Comparison of ENCODE assay signal across 14 mouse cellular contexts in genomic region chr9:30521556-30522240, GRCm38 (mm10).
DNase-seq lines count a peak whose midpoint lies in the region; ATAC-seq and TF ChIP-seq lines count a peak whose summit lies in the region.
"Had no signal": no experiment of that assay in that cellular context is flagged by ENCODE, and none has a peak within 500 bp of the region (broad histone marks: within the 10 kb centered on the region; RNA-seq: fewer than 3 reads in every experiment).

No protein-coding gene starts in this region.

- no peaks in the 10 kb centered on the region for H3K27me3 ChIP-seq in midbrain, postnatal 0 days (ENCODE audit: insufficient read depth, low read length)
- no peaks in the 10 kb centered on the region for H3K27me3 ChIP-seq in midbrain, embryonic 14.5 days (ENCODE audit: control insufficient read depth, insufficient read depth, low read length)
- no peaks in the 10 kb centered on the region for H3K27me3 ChIP-seq in limb, embryonic 10.5 days (ENCODE audit: low read depth, poor library complexity, severe bottlenecking)
- H3K27me3 ChIP-seq: forebrain, embryonic 15.5 days; lung, embryonic 15.5 days; stomach, embryonic 15.5 days had no signal

- peak; percentile 77 for DNase-seq in heart, adult 11 months
- DNase-seq in heart, postnatal 10 days: no peak
- DNase-seq in midbrain, postnatal 0 days (ENCODE audit: low spot score): no peak
- DNase-seq in midbrain, embryonic 14.5 days: no peak
- DNase-seq in limb, embryonic 10.5 days (ENCODE audit: low spot score): no peak
- no peak for DNase-seq in right cerebral cortex, adult 18-20 months
- DNase-seq in urinary bladder, postnatal 14 days (ENCODE audit: low spot score): no peak
- DNase-seq: kidney, adult 8-10 months; kidney, postnatal 36 days; spleen, adult 18-20 months had no signal

- no peak overlapping the region for H3K4me3 ChIP-seq in midbrain, postnatal 0 days (ENCODE audit: low read depth, low read length)
- no peak overlapping the region for H3K4me3 ChIP-seq in midbrain, embryonic 14.5 days (replicated peaks; ENCODE audit: low read depth, low read length)
- H3K4me3 ChIP-seq in limb, embryonic 10.5 days: no peak overlapping the region
- H3K4me3 ChIP-seq: forebrain, embryonic 15.5 days; lung, embryonic 15.5 days; stomach, embryonic 15.5 days had no signal

- no peaks in the 10 kb centered on the region for H3K9me3 ChIP-seq in midbrain, postnatal 0 days (ENCODE audit: low read length)
- no peaks in the 10 kb centered on the region for H3K9me3 ChIP-seq in midbrain, embryonic 14.5 days (ENCODE audit: control insufficient read depth, low read length)
- no peaks in the 10 kb centered on the region for H3K9me3 ChIP-seq in limb, embryonic 10.5 days (replicated peaks)
- H3K9me3 ChIP-seq: forebrain, embryonic 15.5 days; lung, embryonic 15.5 days; stomach, embryonic 15.5 days had no signal

- peak overlapping the region; percentile 73 for H3K27ac ChIP-seq in midbrain, postnatal 0 days (ENCODE audit: low read depth, low read length)
- no peak overlapping the region for H3K27ac ChIP-seq in midbrain, embryonic 14.5 days (replicated peaks; ENCODE audit: low read depth, low read length)
- H3K27ac ChIP-seq in limb, embryonic 10.5 days: peak overlapping the region; percentile 81
- H3K27ac ChIP-seq: lung, embryonic 15.5 days; stomach, embryonic 15.5 days had no signal

- no peaks in the 10 kb centered on the region for H3K36me3 ChIP-seq in midbrain, postnatal 0 days (ENCODE audit: insufficient read depth, low read length)
- H3K36me3 ChIP-seq in midbrain, embryonic 14.5 days (ENCODE audit: control insufficient read depth, insufficient read depth, low read length): no peaks in the 10 kb centered on the region
- no peaks in the 10 kb centered on the region for H3K36me3 ChIP-seq in limb, embryonic 10.5 days
- H3K36me3 ChIP-seq: forebrain, embryonic 15.5 days; lung, embryonic 15.5 days; stomach, embryonic 15.5 days had no signal

- no peak for ATAC-seq in midbrain, postnatal 0 days (ENCODE audit: low FRiP score)
- ATAC-seq in midbrain, embryonic 14.5 days (ENCODE audit: low FRiP score, low TSS enrichment): no peak

- peaks cover 10% of the 10 kb centered on the region; the same call in 1 of the 2 replicates for H3K4me1 ChIP-seq in midbrain, postnatal 0 days (ENCODE audit: insufficient read depth, low read length)
- 0 out of 2 replicates have a peak, but pooled peaks cover 5% of the 10 kb centered on the region for H3K4me1 ChIP-seq in midbrain, embryonic 14.5 days (ENCODE audit: control insufficient read depth, insufficient read depth, low read length)
- peaks cover 53% of the 10 kb centered on the region for H3K4me1 ChIP-seq in limb, embryonic 10.5 days
- H3K4me1 ChIP-seq: lung, embryonic 15.5 days; stomach, embryonic 15.5 days had no signal

- WGBS in midbrain, postnatal 0 days: 83% methylated on average over 6 of the region's 6 CpGs
- 91% methylated on average over 6 of the region's 6 CpGs for WGBS in midbrain, embryonic 14.5 days
- 81% methylated on average over 6 of the region's 6 CpGs for WGBS in limb, embryonic 10.5 days

- intact Hi-C loops in heart, postnatal 10 days (cut with DNase I): no loop called here

- no peak overlapping the region for H3K4me2 ChIP-seq in midbrain, postnatal 0 days (ENCODE audit: low read depth, low read length, poor library complexity, severe bottlenecking)
- no peak overlapping the region for H3K4me2 ChIP-seq in midbrain, embryonic 14.5 days (ENCODE audit: low read length)
- H3K4me2 ChIP-seq: forebrain, embryonic 15.5 days; heart, embryonic 11.5 days; lung, embryonic 15.5 days; stomach, embryonic 15.5 days had no signal

- TF ChIP-seq CTCF in midbrain, postnatal 0 days (IDR thresholded peaks at IDR 0.05): no peak

- H3K9ac ChIP-seq in midbrain, postnatal 0 days (replicated peaks; ENCODE audit: low read length, poor library complexity, severe bottlenecking): no peak overlapping the region
- H3K9ac ChIP-seq in midbrain, embryonic 14.5 days (replicated peaks; ENCODE audit: low read length): no peak overlapping the region
- H3K9ac ChIP-seq: forebrain, embryonic 15.5 days; lung, embryonic 15.5 days; stomach, embryonic 15.5 days had no signal
